Mouse (Mus musculus) frontal cortex, postnatal 36 days (tissue): ENCODE results near the gene Hoxc8.

Experiments used
- DNase-seq, 2 experiments: peaks; one replicate each; pipeline ENCODE4 v3.0.0; 2022; ENCODE audit warnings: low spot score in 2 of 2

The Hoxc8 gene

DNA sequence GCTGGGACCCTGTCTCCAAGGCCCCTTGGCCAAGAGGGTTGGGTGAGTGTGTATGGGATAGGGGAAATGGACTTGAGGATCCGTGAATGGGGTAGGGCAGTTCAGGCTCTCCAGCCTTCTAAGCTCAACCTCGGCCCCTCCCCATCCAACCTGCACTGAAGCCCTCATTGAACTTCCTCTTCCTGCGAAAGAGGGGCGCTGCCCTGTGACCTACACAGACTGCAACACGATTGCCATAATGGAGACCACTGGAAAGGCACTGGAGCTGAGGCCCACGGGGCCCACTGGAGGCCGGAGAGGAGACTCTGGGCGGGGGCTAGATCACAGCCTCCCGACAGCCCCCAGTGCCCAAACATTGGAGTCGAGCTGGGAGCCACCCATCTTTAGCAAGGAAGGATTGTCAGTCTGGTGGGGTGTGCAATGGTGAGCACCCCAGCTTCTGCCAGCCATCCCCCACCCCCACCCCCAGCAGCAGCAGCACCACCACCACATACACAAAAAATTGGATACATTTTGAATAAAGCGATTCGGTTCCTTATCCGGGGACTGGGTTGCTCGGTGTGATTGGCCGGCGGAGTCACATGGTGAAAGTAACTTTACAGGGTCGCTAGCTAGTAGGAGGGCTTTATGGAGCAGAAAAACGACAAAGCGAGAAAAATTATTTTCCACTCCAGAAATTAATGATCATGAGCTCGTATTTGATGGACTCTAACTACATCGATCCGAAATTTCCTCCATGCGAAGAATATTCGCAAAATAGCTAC lies 43.8 kb downstream of the Hoxc8 start:
- DNase-seq, result no peak

DNA sequence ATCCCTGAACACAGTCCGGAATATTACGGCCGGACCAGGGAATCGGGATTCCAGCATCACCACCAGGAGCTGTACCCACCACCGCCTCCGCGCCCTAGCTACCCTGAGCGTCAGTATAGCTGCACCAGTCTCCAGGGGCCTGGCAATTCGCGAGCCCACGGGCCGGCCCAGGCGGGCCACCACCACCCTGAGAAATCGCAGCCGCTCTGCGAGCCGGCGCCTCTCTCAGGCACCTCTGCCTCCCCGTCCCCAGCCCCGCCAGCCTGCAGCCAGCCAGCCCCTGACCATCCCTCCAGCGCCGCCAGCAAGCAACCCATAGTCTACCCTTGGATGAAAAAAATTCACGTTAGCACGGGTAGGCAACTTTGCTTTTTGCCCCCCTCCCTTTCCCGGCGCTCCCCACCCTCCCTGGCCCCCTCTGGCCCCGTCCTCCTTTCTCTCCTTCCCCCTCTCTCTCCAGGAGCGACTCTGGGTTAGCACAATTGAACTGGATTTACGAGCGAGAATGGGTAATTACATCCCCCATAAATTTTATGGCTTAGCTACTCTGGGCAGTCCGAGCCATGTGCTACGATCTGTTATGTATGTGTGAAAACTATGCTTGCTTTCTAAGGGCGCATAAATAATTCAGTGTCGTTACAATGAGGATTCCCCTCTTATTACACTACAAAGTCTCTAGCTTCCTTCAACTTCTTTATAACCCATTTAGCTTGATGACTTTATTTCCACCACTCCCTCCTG lies 44.6 kb downstream of the Hoxc8 start:
- no peak for DNase-seq

DNA sequence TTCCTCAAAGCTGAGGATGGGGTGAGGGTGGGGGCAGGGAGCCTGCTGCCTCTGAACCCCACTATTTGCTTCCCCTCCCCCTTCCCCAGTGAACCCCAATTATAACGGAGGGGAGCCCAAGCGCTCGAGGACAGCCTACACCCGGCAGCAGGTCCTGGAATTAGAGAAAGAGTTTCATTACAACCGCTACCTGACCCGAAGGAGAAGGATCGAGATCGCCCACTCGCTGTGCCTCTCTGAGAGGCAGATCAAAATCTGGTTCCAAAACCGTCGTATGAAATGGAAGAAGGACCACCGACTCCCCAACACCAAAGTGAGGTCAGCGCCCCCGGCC lies 45.1 kb downstream of the Hoxc8 start:
- DNase-seq, result no peak

DNA sequence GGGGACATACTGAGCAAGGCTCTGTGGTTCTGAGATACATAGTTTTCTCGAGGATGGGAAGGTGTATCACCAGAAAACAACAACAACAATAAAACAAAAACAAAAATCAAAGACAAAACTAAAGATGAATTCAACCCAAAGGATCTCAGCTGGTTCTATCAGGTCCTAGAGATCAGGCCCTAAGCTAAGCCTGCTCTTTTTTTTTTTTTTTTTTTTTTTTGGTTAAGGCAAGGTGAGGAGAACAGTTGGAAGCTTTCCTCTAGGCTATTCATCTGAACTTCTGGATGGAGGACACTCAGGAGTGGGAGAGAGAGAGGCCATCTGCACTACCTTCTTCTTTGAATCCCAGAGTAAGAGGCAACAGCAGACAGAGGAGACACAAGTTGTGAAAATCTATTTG lies 47.2 kb downstream of the Hoxc8 start:
- DNase-seq, result no peak

DNA sequence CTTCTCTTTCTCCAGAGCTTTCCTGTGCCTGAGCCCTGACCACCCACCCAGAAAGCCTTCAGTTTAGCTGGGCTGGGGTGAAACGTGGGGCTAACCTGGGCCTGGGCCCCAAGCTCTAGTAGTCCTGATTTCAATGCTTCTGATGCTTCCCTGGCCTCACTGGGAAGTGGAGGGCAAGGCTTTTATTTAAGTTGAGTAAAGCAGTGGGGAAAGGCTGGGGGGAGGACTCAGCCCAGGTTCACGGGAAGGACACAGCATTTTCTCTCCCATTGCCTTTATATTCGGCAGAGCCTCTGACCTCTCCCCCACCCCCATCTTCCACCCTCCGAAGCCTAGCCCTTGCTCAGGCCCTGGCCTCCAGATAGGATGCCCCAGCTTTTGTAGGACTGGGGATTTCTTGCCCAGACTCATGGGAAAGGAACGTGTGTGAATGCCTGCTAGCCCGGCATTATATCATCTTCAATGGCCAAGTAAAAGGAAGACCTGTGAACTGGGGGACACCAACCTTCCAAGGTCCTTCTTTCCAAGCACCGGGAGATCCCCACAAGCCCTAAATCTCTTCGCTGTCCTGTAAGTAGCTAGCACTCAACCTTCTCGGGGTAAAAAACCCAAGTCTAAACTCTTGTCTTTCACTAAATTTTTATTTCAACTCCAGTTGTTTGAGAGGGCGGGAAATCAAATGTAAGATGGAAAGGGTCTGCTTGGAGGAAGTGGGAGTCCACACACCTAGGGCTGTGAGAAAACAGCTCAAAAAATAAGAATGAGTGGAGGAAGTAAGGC lies 48.5 kb downstream of the Hoxc8 start:
- DNase-seq, result no peak

DNA sequence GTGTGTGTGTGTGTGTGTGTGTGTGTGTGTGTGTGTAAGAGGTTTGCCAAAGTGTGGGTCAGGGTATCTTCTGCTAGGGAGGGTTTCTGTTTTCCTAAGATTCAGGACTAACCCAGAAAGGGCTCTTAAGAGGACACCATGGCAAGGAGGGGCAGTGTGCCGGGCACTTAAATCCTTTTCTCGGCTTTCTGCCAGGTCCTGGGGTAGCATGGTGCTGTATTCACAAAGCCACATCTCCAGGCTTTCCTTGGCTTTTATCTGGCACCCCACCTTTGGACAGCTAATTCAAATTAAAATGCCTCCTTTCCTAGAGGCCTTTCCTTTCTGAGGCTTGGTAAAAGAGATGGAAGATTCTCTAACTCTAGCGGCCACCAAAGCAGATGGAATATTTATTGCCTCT lies 49.2 kb downstream of the Hoxc8 start:
- no peak for DNase-seq

DNA sequence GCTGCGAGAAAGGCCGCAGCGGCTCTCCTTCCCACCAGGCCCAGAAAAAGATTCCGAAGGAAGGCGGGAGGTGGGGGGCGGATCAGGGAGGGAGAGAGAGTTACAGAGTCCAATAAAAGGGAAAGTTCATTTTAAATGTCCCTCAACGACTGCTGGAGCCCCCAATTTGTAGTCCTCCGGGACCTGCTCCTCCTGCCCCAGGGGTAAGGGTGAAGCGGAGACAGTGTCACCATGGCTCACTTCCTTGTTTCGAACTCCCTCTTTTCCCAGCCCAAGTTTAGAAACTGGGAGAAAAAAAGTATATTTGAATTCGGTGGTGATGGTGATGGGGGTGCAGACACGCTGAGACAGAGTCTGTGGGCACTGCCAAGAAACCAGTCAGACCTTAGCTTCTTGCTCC lies 50.2 kb downstream of the Hoxc8 start:
- no peak for DNase-seq

DNA sequence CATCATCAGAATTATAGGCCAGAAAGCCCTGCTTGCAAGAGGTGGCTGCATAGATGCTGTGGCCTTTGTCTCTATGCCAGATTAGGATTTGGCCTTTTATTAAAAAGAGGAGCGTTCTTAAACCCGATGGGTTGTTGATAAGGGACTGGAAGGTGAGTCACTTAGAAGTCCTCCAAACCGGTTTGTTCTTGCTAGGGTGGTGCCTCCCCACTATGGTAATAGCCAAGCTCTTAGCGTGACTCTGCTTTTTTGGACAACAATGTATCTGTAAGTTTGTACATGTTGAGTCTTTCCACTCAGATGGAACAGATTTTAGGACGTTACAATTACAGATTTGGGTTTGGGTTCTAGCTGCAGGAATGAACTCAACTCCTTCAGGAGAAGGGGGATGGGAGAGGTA lies 51.2 kb downstream of the Hoxc8 start:
- DNase-seq, result no peak

DNA sequence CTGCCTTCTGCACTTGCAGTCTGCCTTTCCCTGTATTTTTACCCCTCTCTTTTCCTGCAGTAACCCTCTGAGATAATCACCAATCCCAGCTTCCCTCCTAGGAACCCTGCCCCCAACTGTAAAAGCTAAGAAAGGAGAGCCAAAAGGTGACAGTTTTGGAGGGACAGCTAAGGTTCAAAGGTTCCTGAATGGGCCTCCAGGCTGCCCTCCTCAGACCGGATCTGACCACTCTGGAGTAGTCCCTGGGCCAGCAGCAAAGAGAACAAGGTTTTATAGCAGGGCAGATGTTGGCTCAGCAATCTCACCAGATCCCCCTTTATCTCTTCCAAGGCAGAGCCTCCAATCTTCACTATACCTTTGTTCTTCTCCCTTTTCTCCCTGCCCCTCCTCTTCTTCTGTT lies 51.8 kb downstream of the Hoxc8 start:
- no peak for DNase-seq
